Mouse (Mus musculus) G1E (cell line): ENCODE measurements around the gene Reep1. TPM values are rescaled to one million over a fixed set of nuclear protein-coding genes. Genes with fewer than 3 reads are reported as not detected.
"Not testable (repeated sequence)": the region's sequence is repeated elsewhere in the genome, so short reads cannot be mapped to it uniquely, and the experiment has no call there.

ENCODE experiments used
- ATAC-seq: 2 replicates; pipeline ENCODE4 v1.8.0; 2016; ENCODE audit warnings: mild to moderate bottlenecking; ENCODE audit not compliant: insufficient number of reproducible peaks, poor library complexity, low FRiP score, severe bottlenecking; ENCODE audit errors: extremely low read depth
- DNase-seq: peaks from one replicate; pipeline ENCODE4 v3.0.0; 2012; ENCODE audit warnings: low spot score
- H3K27me3 ChIP-seq: 2 replicates; pipeline ENCODE4 v1.6.1; 2012; ENCODE audit warnings: mild to moderate bottlenecking, low read length, inconsistent platforms; ENCODE audit not compliant: insufficient read depth
- H3K36me3 ChIP-seq: replicated peaks from 2 replicates; pipeline ENCODE3; 2012; ENCODE audit warnings: mild to moderate bottlenecking, inconsistent platforms
- H3K4me1 ChIP-seq: 2 replicates; pipeline ENCODE4 v1.6.1; 2012; ENCODE audit warnings: low read depth, low read length, inconsistent platforms, mixed read lengths; ENCODE audit not compliant: insufficient read depth
- H3K4me3 ChIP-seq: 2 replicates; pipeline ENCODE4 v1.5.1; 2012; ENCODE audit warnings: low read depth, mild to moderate bottlenecking, inconsistent platforms, low read length, moderate library complexity, mixed read lengths
- H3K9me3 ChIP-seq: replicated peaks from 2 replicates; pipeline ENCODE4 v1.6.1; 2012; ENCODE audit warnings: inconsistent platforms
- CTCF ChIP-seq: IDR thresholded peaks from 2 replicates; pipeline ENCODE4 v1.5.1; 2012; ENCODE audit warnings: low read depth, low read length, inconsistent platforms, mixed read lengths
- GATA1 ChIP-seq: IDR thresholded peaks from 2 replicates; pipeline ENCODE4 v1.6.1; 2012; ENCODE audit warnings: borderline replicate concordance, low read length, inconsistent platforms, mixed read lengths
- GATA2 ChIP-seq: IDR thresholded peaks from 2 replicates; pipeline ENCODE4 v1.6.1; 2012; ENCODE audit warnings: low read depth, low read length, inconsistent platforms, borderline replicate concordance
- POLR2AphosphoS5 ChIP-seq: IDR thresholded peaks from 2 replicates; pipeline ENCODE4 v1.6.1; 2012; ENCODE audit warnings: low read depth, low read length, inconsistent platforms; ENCODE audit not compliant: insufficient replicate concordance
- TAL1 ChIP-seq: conservative IDR thresholded peaks from 2 replicates; pipeline ENCODE4 v1.6.1; 2012; ENCODE audit warnings: low read depth, low read length, inconsistent platforms, mixed read lengths
- polyA plus RNA-seq: library from polyadenylated mRNA; stranded (reverse); fragments of >175 nt; gene quantifications from 2 replicates; pipeline ENCODE4 v1.2.3, GENCODE M21; 2012
- total RNA-seq, 2 experiments: library from RNA; stranded (forward) in 1 of 2; stranded (reverse) in 1 of 2; fragments of 200-1000 nt in 1 of 2; fragments of >200 nt in 1 of 2; fragmentation: Nextera tagmentation in 1 of 2; gene quantifications; 2 replicates each; pipeline ENCODE4 v1.2.3; 2014 to 2017

Reep1 gene
- total and polyA plus RNA-seq, 3 experiments: 0.16 TPM; not detected in 2

DNA sequence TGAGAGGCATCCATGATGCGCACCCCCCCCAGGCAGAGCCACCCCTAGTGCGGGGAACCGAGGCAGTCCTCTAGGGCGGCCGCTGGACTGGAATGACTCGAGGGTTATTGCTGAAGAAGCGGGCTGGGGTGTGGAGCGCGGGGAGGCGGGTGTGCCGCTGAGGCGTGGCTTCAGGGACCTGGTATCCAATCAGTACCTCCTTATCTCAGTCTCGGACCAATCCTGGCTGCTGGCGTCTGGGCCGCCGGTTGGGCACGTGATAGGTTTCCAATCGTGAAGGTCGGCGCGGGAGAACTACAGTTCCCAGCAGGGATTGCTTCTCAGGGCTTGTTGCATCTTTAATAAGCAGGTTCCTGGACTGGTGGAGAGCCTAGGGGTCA lies 124.2 kb downstream of the Reep1 start:
- peaks cover 17% of the 10 kb centered on the region for H3K4me1 ChIP-seq
- H3K36me3 ChIP-seq: peaks cover 30% of the 10 kb centered on the region
- H3K4me3 ChIP-seq: peak overlapping the region; percentile 99
- DNase-seq (peak; percentile 97), ATAC-seq (peak; percentile 93)
- TF ChIP-seq CTCF (no peak), GATA1 (no peak), POLR2AphosphoS5 (no peak), GATA2 (no peak), TAL1 (no peak)
- H3K27me3 ChIP-seq: no peaks in the 10 kb centered on the region; the same call in 1 of the 2 replicates
- H3K9me3 ChIP-seq: no peaks in the 10 kb centered on the region

DNA sequence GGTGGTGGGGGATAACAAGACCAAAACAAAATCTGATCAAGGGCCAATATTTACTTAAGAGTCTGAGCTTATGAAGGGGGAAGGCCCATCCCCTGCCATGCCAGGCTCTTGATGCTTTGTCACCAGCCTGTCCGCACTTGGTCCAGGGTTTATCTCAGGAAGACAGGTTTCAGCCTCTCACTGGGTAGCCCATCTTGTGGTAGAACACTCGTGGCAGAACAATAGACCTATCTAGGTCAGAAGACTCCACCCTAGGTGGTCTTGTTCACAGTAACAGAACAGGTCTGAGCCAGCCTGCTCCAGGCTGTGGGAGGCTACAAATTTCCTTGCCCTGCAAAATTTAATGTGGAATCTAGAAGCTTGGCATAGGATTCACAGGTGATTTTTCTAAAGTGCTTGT lies 129.4 kb downstream of the Reep1 start:
- ATAC-seq: no peak
- no peak for TF ChIP-seq POLR2AphosphoS5
- no peak for TF ChIP-seq GATA2
- TF ChIP-seq GATA1: no peak
- Histone ChIP-seq H3K4me1 (peaks cover 21% of the 10 kb centered on the region), H3K36me3 (peaks cover 60% of the 10 kb centered on the region), H3K27me3 (no peaks in the 10 kb centered on the region), H3K9me3 (no peaks in the 10 kb centered on the region), H3K4me3 (no peak overlapping the region)
- no peak for DNase-seq

DNA sequence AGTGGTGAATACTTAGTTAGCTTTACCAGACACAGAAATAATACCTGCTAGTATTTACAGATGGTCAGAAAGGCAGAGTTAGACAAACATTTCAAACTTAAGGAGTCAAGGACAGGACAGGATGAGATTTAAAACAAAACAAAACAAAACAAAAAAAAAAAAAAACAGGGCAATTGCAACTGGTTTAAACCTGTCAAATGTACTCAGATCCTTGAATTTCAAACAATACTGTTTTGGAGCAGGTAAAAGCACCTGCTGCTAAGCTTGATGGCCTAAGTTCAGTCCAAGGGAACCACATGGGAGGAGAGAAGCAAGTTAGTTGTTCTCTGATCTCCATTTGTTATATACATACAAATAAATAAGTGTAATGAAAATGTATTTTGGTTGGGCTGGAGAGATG lies 132.5 kb downstream of the Reep1 start:
- Histone ChIP-seq H3K4me3 (no peak overlapping the region), H3K4me1 (peaks cover 13% of the 10 kb centered on the region; the same call in 1 of the 2 replicates), H3K9me3 (no peaks in the 10 kb centered on the region), H3K27me3 (no peaks in the 10 kb centered on the region), H3K36me3 (peaks cover 52% of the 10 kb centered on the region)
- TF ChIP-seq POLR2AphosphoS5: no peak
- TF ChIP-seq CTCF: no peak
- TF ChIP-seq GATA2: no peak
- no peak for TF ChIP-seq GATA1
- TF ChIP-seq TAL1: no peak
- ATAC-seq (no peak), DNase-seq (no peak)

DNA sequence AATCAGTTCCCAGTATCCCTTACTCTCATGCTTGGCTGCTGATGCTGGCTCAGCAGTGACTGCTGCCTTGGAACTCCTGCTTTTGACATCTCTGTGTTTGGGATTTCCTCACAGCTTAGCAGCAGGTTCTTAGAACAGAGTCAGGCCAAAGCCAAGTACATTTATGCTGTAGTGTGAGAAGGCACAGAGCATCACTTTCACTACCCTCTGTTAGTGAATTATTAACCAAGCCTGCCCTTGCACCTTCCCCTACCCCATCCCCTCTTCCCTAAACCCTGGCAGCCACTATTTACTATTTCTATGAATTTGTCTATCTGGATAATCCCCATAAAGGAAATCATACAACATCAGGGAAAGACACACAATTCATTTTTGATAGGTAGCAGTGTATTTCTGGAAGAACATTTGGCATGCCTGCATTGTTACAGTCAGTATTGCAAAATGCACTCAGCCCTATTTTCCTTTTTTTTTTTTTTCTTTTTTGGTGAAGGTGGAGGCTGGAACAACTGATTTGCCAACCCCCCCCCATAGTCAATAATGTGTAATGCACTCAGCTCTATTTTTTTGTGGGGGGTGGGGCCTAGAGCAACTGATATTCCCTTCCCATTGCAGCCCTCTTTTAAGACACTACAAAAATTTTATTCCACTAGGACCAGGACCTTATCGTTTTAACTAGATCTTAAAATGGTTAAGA lies 133.4 kb downstream of the Reep1 start:
- H3K36me3 ChIP-seq: peaks cover 60% of the 10 kb centered on the region
- no peaks in the 10 kb centered on the region for H3K9me3 ChIP-seq
- no peak for ATAC-seq
- DNase-seq: no peak
- H3K4me1 ChIP-seq: peaks cover 13% of the 10 kb centered on the region; the same call in 1 of the 2 replicates
- no peak for TF ChIP-seq TAL1
- TF ChIP-seq POLR2AphosphoS5: no peak
- TF ChIP-seq GATA1: no peak
- H3K27me3 ChIP-seq: no peaks in the 10 kb centered on the region
- no peak overlapping the region for H3K4me3 ChIP-seq

DNA sequence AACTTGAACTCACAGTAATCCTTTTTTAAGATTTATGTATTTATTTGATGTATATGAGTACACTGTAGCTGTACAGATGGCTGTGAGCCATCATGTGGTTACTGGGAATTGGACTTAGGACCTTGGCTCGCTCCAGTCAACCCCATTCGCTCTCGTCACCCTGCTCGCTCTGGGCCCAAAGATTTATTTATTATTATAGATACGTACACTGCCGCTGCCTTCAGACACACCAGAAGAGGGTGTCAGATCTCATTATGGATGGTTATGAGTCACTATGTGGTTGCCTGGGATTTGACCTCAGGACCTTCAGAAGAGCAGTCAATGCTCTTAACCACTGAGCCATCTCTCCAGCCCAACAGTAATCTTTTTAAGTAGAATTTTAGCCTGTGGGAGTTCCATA lies 139.5 kb downstream of the Reep1 start:
- not testable (repeated sequence) for H3K4me3 ChIP-seq, DNase-seq, H3K9me3 ChIP-seq, ATAC-seq, H3K27me3 ChIP-seq, H3K4me1 ChIP-seq
- peaks cover 76% of the 10 kb centered on the region for H3K36me3 ChIP-seq

Other genes starting within 250 kb of the Reep1 start
- 14.2 and 15.0 TPM in 2 replicates for gene Rnf103, start 213.7 kb upstream of the Reep1 start, total RNA-seq (2014; fragmentation: Nextera tagmentation)
- gene Rnf103, start 213.7 kb upstream of the Reep1 start, total RNA-seq (2017): 15.0 and 18.3 TPM in 2 replicates
- gene Rnf103, start 213.7 kb upstream of the Reep1 start, polyA plus RNA-seq: 7.3 and 9.7 TPM in 2 replicates
- gene Chmp3, start 163.8 kb upstream of the Reep1 start, total RNA-seq (2014; fragmentation: Nextera tagmentation): 27.7 and 30.0 TPM in 2 replicates
- 87.1 and 101 TPM in 2 replicates for gene Chmp3, start 163.8 kb upstream of the Reep1 start, total RNA-seq (2017)
- gene Chmp3, start 163.8 kb upstream of the Reep1 start, polyA plus RNA-seq: 14.7 and 25.6 TPM in 2 replicates
- 196 TPM in 2 replicates for gene Kdm3a, start 74.6 kb upstream of the Reep1 start, total RNA-seq (2014; fragmentation: Nextera tagmentation)
- gene Kdm3a, start 74.6 kb upstream of the Reep1 start, total RNA-seq (2017): 142 and 144 TPM in 2 replicates
- 5.5 and 8.2 TPM in 2 replicates for gene Kdm3a, start 74.6 kb upstream of the Reep1 start, polyA plus RNA-seq
- gene Mrpl35, start 119.4 kb downstream of the Reep1 start, total RNA-seq (2014; fragmentation: Nextera tagmentation): 34.2 and 40.3 TPM in 2 replicates
- gene Mrpl35, start 119.4 kb downstream of the Reep1 start, total RNA-seq (2017): 32.9 and 50.2 TPM in 2 replicates
- 0.77 and 1.0 TPM in 2 replicates for gene Mrpl35, start 119.4 kb downstream of the Reep1 start, polyA plus RNA-seq
- 139 and 169 TPM in 2 replicates for gene Immt, start 123.8 kb downstream of the Reep1 start, total RNA-seq (2014; fragmentation: Nextera tagmentation)
- 147 and 163 TPM in 2 replicates for gene Immt, start 123.8 kb downstream of the Reep1 start, total RNA-seq (2017)
- 25.6 and 38.1 TPM in 2 replicates for gene Immt, start 123.8 kb downstream of the Reep1 start, polyA plus RNA-seq
- gene Ptcd3, start 201.2 kb downstream of the Reep1 start, total RNA-seq (2014; fragmentation: Nextera tagmentation): 143 and 173 TPM in 2 replicates
- gene Ptcd3, start 201.2 kb downstream of the Reep1 start, total RNA-seq (2017): 191 and 198 TPM in 2 replicates
- gene Ptcd3, start 201.2 kb downstream of the Reep1 start, polyA plus RNA-seq: 4.3 and 6.2 TPM in 2 replicates
- gene Polr1a, start 201.5 kb downstream of the Reep1 start, total RNA-seq (2014; fragmentation: Nextera tagmentation): 55.2 and 62.4 TPM in 2 replicates
- gene Polr1a, start 201.5 kb downstream of the Reep1 start, total RNA-seq (2017): 72.1 and 79.5 TPM in 2 replicates
- gene Polr1a, start 201.5 kb downstream of the Reep1 start, polyA plus RNA-seq: 18.7 and 31.8 TPM in 2 replicates